Mouse (Mus musculus): ENCODE results near the gene Psmb6.

GRCm38 (mm10) chr11:70511242-70511641 is 13.9 kb upstream of the Psmb6 start:
- TF ChIP-seq CTCF (conservative IDR thresholded peaks at IDR 0.05; ENCODE audit: insufficient read depth, insufficient read length, low read depth, low read length) (no peak), POLR2A (IDR thresholded peaks at IDR 0.05; ENCODE audit: low read depth, low read length) (no peak)
